ENCODE assay signal across 31 mouse cellular contexts in the genomic region with DNA sequence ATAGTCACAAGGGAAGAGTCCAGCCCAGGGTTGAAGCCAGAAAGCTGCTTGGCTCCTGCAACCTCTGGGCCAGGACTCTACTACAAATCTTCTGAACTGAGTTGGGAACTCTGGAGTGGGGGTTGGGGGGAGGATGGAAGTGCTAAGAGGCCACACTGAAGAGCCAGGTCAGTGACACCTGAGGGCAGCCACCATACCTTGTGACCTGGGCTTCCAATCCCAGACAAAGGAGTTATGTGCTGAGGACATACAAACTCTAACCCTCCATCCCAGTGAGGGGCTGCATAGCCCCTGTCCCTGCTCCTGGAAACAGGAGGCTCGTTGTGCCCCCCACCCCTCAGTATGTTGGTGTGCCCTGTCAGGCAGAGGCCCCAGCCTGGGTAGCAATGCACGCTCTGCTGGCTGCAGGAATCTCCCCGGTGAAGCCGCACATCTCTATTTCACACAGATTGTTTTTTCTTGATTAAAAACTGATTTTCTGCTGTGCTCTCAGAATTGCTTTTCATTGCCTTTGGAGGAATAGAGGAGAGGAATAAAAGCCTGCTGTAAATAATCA. TPM values are rescaled to one million over a fixed set of nuclear protein-coding genes. Genes with fewer than 3 reads are reported as not detected.
DNase-seq lines count a peak whose midpoint lies in the region; ATAC-seq and TF ChIP-seq lines count a peak whose summit lies in the region.
"Had no signal": no experiment of that assay in that cellular context is flagged by ENCODE, and none has a peak within 500 bp of the region (broad histone marks: within the 10 kb centered on the region; RNA-seq: fewer than 3 reads in every experiment).

No protein-coding gene starts in this region.

- WGBS in cerebellum, adult 2 months, result 50% methylated on average over 4 of the region's 4 CpGs
- WGBS in hindbrain, embryonic 13.5 days, result 75% methylated on average over 4 of the region's 4 CpGs
- WGBS in hindbrain, embryonic 11.5 days, result 80% methylated on average over 4 of the region's 4 CpGs
- WGBS in neural tube, embryonic 14.5 days, result 58% methylated on average over 4 of the region's 4 CpGs
- 33% methylated on average over 4 of the region's 4 CpGs for WGBS in neural tube, embryonic 15.5 days

- H3K9me3 ChIP-seq in hindbrain, embryonic 13.5 days, result peaks cover 5% of the 10 kb centered on the region; the same call in 1 of the 2 replicates
- no peaks in the 10 kb centered on the region for H3K9me3 ChIP-seq in hindbrain, embryonic 11.5 days (ENCODE audit: control insufficient read depth, low read length)
- H3K9me3 ChIP-seq in neural tube, embryonic 14.5 days (ENCODE audit: control insufficient read depth, low read length), result no peaks in the 10 kb centered on the region
- H3K9me3 ChIP-seq in neural tube, embryonic 15.5 days (replicated peaks), result peaks cover 3% of the 10 kb centered on the region; the same call in 1 of the 2 replicates
- H3K9me3 ChIP-seq: liver, embryonic 12.5 days had no signal

- no peaks in the 10 kb centered on the region for H3K4me1 ChIP-seq in cerebellum, adult 2 months (ENCODE audit: control insufficient read depth, insufficient read depth, low read length)
- peaks cover 9% of the 10 kb centered on the region; the same call in 1 of the 2 replicates for H3K4me1 ChIP-seq in hindbrain, embryonic 13.5 days (replicated peaks)
- H3K4me1 ChIP-seq in hindbrain, embryonic 11.5 days (replicated peaks; ENCODE audit: control insufficient read depth, insufficient read depth, low read length), result no peaks in the 10 kb centered on the region
- H3K4me1 ChIP-seq in neural tube, embryonic 14.5 days (ENCODE audit: control insufficient read depth, insufficient read depth, low read length), result peaks cover 8% of the 10 kb centered on the region; the same call in 1 of the 2 replicates
- peaks cover 10% of the 10 kb centered on the region for H3K4me1 ChIP-seq in neural tube, embryonic 15.5 days
- H3K4me1 ChIP-seq: limb, embryonic 13.5 days; liver, embryonic 12.5 days had no signal

- no peak overlapping the region for H3K9ac ChIP-seq in hindbrain, embryonic 13.5 days
- H3K9ac ChIP-seq in hindbrain, embryonic 11.5 days (ENCODE audit: low read depth, low read length), result no peak overlapping the region
- H3K9ac ChIP-seq in neural tube, embryonic 14.5 days (replicated peaks; ENCODE audit: low read depth, low read length), result no peak overlapping the region
- H3K9ac ChIP-seq in neural tube, embryonic 15.5 days (replicated peaks), result no peak overlapping the region
- H3K9ac ChIP-seq: embryonic facial prominence, embryonic 13.5 days; kidney, embryonic 15.5 days; limb, embryonic 13.5 days; liver, embryonic 12.5 days; liver, postnatal 0 days had no signal

- DNase-seq in cerebellum, adult 2 months, result no peak
- DNase-seq in hindbrain, embryonic 11.5 days (ENCODE audit: low spot score), result no peak
- no peak for DNase-seq in neural tube, embryonic 10.5 days (ENCODE audit: extremely low spot score, low spot score)
- DNase-seq in urinary bladder, adult 2 months (ENCODE audit: low spot score), result no peak
- DNase-seq: adrenal gland, adult 2 months; cerebellum, adult 9-10 months; cerebellum, postnatal 36 days; heart, postnatal 36 days; kidney, adult 11 months; kidney, postnatal 36 days; liver, postnatal 0 days; lung, postnatal 36 days; right cerebral cortex, adult 18-20 months; spleen, adult 18-20 months; thymus, adult 2 months; thymus, postnatal 36 days had no signal

- no peak overlapping the region for H3K27ac ChIP-seq in cerebellum, adult 2 months (ENCODE audit: insufficient read depth, low read length)
- no peak overlapping the region for H3K27ac ChIP-seq in hindbrain, embryonic 13.5 days
- no peak overlapping the region for H3K27ac ChIP-seq in hindbrain, embryonic 11.5 days (ENCODE audit: low read depth, low read length)
- 0 out of 2 replicates have a peak overlapping the region, but pooled peaks have one; percentile 22 for H3K27ac ChIP-seq in neural tube, embryonic 14.5 days (ENCODE audit: low read depth, low read length)
- H3K27ac ChIP-seq in neural tube, embryonic 15.5 days (replicated peaks), result peak overlapping the region; percentile 64; the same call in 1 of the 2 replicates
- H3K27ac ChIP-seq: embryonic facial prominence, embryonic 13.5 days; kidney, embryonic 15.5 days; layer of hippocampus, adult 2 months; limb, embryonic 13.5 days; liver, embryonic 12.5 days had no signal

- no peak for TF ChIP-seq POLR2A in cerebellum, adult 2 months (IDR thresholded peaks at IDR 0.05; ENCODE audit: borderline replicate concordance, insufficient read depth, low read length)

- H3K27me3 ChIP-seq in cerebellum, adult 2 months (ENCODE audit: control insufficient read depth, insufficient read depth, low read length), result no peaks in the 10 kb centered on the region
- peaks cover 3% of the 10 kb centered on the region; the same call in 1 of the 2 replicates for H3K27me3 ChIP-seq in hindbrain, embryonic 13.5 days
- no peaks in the 10 kb centered on the region for H3K27me3 ChIP-seq in hindbrain, embryonic 11.5 days (ENCODE audit: control insufficient read depth, insufficient read depth, low read length)
- no peaks in the 10 kb centered on the region for H3K27me3 ChIP-seq in neural tube, embryonic 14.5 days (ENCODE audit: control insufficient read depth, insufficient read depth, low read length)
- no peaks in the 10 kb centered on the region for H3K27me3 ChIP-seq in neural tube, embryonic 15.5 days (replicated peaks)
- H3K27me3 ChIP-seq: CH12.LX; embryonic facial prominence, embryonic 13.5 days; kidney, embryonic 15.5 days; limb, embryonic 13.5 days; liver, embryonic 12.5 days had no signal

- no peaks in the 10 kb centered on the region for H3K36me3 ChIP-seq in hindbrain, embryonic 13.5 days
- no peaks in the 10 kb centered on the region for H3K36me3 ChIP-seq in hindbrain, embryonic 11.5 days (ENCODE audit: control insufficient read depth, insufficient read depth, low read length)
- no peaks in the 10 kb centered on the region for H3K36me3 ChIP-seq in neural tube, embryonic 14.5 days (ENCODE audit: control insufficient read depth, insufficient read depth, low read length)
- no peaks in the 10 kb centered on the region for H3K36me3 ChIP-seq in neural tube, embryonic 15.5 days
- H3K36me3 ChIP-seq: embryonic facial prominence, embryonic 13.5 days; kidney, embryonic 15.5 days; limb, embryonic 13.5 days; liver, embryonic 12.5 days had no signal

- no peak overlapping the region for H3K4me3 ChIP-seq in cerebellum, adult 2 months (replicated peaks; ENCODE audit: insufficient read depth, low read depth, low read length)
- H3K4me3 ChIP-seq in hindbrain, embryonic 13.5 days, result no peak overlapping the region
- H3K4me3 ChIP-seq in hindbrain, embryonic 11.5 days (ENCODE audit: low read depth, low read length), result no peak overlapping the region
- no peak overlapping the region for H3K4me3 ChIP-seq in neural tube, embryonic 14.5 days (ENCODE audit: low read depth, low read length)
- no peak overlapping the region for H3K4me3 ChIP-seq in neural tube, embryonic 15.5 days (replicated peaks)
- H3K4me3 ChIP-seq: embryonic facial prominence, embryonic 13.5 days; erythroblast, embryonic 14.5 days; kidney, embryonic 15.5 days; layer of hippocampus, adult 2 months; limb, embryonic 13.5 days; liver, embryonic 12.5 days had no signal

- TF ChIP-seq CTCF in cerebellum, adult 2 months (IDR thresholded peaks at IDR 0.05; ENCODE audit: borderline replicate concordance, insufficient read depth, low read depth, low read length), result no peak

- H3K4me2 ChIP-seq in hindbrain, embryonic 13.5 days, result no peak overlapping the region
- H3K4me2 ChIP-seq in hindbrain, embryonic 11.5 days (replicated peaks; ENCODE audit: low read depth, low read length), result no peak overlapping the region
- no peak overlapping the region for H3K4me2 ChIP-seq in neural tube, embryonic 14.5 days (ENCODE audit: low read depth, low read length)
- no peak overlapping the region for H3K4me2 ChIP-seq in neural tube, embryonic 15.5 days
- H3K4me2 ChIP-seq: embryonic facial prominence, embryonic 13.5 days; kidney, embryonic 15.5 days; limb, embryonic 13.5 days; liver, embryonic 12.5 days had no signal

- ATAC-seq in cerebellum, adult (ENCODE audit: insufficient number of reproducible peaks, low FRiP score, low TSS enrichment), result peak; percentile 5; the same call in 1 of the 2 replicates
- peak; percentile 66; the same call in 1 of the 2 replicates for ATAC-seq in hindbrain, embryonic 13.5 days (ENCODE audit: low FRiP score)
- no peak for ATAC-seq in hindbrain, embryonic 11.5 days (ENCODE audit: low FRiP score)
- ATAC-seq in neural tube, embryonic 14.5 days (ENCODE audit: low read depth), result no peak
- ATAC-seq in neural tube, embryonic 15.5 days (ENCODE audit: low FRiP score), result no peak; the same call in 1 of the 2 replicates
- ATAC-seq: activated CD4-positive, CD25-positive, alpha-beta regulatory T cell, adult 4 months; forebrain, embryonic 16.5 days; inflammation-experienced regulatory T-cells, adult 6 months; liver, embryonic 12.5 days; liver, postnatal 0 days had no signal

RNA-seq across cellular contexts. Expression of a gene that starts 21.0 kb away (rescaled TPM):
- 0.43 and 0.70 TPM in 2 replicates for polyA plus RNA-seq in cerebellum, adult 2 months (2012; rRNA removed)
- 5.8 and 7.3 TPM in 2 replicates for polyA plus RNA-seq in hindbrain, embryonic 13.5 days (2015; fragmentation: Nextera tagmentation; extraction: Ambion mirVana)
- polyA plus RNA-seq in hindbrain, embryonic 11.5 days (2014; fragmentation: Nextera tagmentation; extraction: Ambion mirVana), result 3.9 and 4.1 TPM in 2 replicates
- polyA plus RNA-seq in neural tube, embryonic 14.5 days (2014; fragmentation: Nextera tagmentation; extraction: Ambion mirVana), result 0.36 and 0.80 TPM in 2 replicates
- polyA plus RNA-seq in neural tube, embryonic 15.5 days (2015; fragmentation: Nextera tagmentation; extraction: Ambion mirVana), result 1.3 and 1.5 TPM in 2 replicates
- polyA plus RNA-seq in urinary bladder, adult 2 months (2012; rRNA removed), result not detected in 2 replicates
- polyA plus RNA-seq: activated CD4-positive, CD25-positive, alpha-beta regulatory T cell, adult 4 months; adrenal gland, adult 2 months; C2C12; erythroblast, embryonic 14.5 days; forebrain, embryonic 16.5 days; inflammation-experienced regulatory T-cells, adult 6 months; liver, postnatal 0 days had no signal

Comparison
In these comparisons a context has a peak if more than half of its experiments do, and no peak if none do; other contexts are left out.
1. ATAC-seq: peak in cerebellum, adult (single experiment) and hindbrain, embryonic 13.5 days (single experiment); none in hindbrain, embryonic 11.5 days (single experiment), neural tube, embryonic 14.5 days (single experiment) and neural tube, embryonic 15.5 days (single experiment).
2. H3K27ac ChIP-seq: peak in neural tube, embryonic 14.5 days (single experiment) and neural tube, embryonic 15.5 days (single experiment); none in cerebellum, adult 2 months (single experiment), hindbrain, embryonic 13.5 days (single experiment) and hindbrain, embryonic 11.5 days (single experiment).